Mouse (Mus musculus): ENCODE results near the gene Mitd1. TPM values are rescaled to one million over a fixed set of nuclear protein-coding genes. Genes with fewer than 3 reads are reported as not detected.

The Mitd1 gene
- polyA plus RNA-seq, 1 experiment from 2014 or later = 12.3 TPM

DNA sequence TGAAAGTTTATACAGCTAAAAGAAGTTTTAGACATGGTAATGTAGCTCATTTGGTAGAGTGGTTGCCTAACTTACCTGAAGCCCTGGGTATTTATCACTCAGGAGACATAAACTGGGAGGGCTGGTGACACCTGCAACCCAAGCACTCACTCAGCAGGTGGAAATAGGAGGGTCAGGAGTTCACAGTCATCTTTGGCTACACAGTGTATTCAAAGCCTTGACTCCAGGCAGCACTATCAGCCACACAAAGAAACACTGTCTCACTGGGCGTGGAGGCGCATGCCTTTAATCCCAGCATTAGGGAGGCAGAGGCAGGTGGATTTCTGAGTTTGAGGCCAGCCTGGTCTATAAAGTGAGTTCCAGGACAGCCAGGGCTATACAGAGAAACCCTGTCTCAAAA lies 22.5 kb upstream of the Mitd1 start:
- Histone ChIP-seq H3K9ac (ENCODE audit: low read length) (no peak overlapping the region), H3K4me2 (ENCODE audit: low read length) (no peak overlapping the region), H3K4me1 (ENCODE audit: control insufficient read depth in 2 of 2, insufficient read depth in 2 of 2, low read length in 2 of 2) (peaks cover 2% of the 10 kb centered on the region in 2 experiments; a peak in 3 of 4 replicates), H3K27ac (replicated peaks in 1 of 2; ENCODE audit: control insufficient read depth in 1 of 2, insufficient read depth in 1 of 2, low read depth in 2 of 2, low read length in 2 of 2) (no peak overlapping the region), H3K4me3 (ENCODE audit: control insufficient read depth in 1 of 2, insufficient read depth in 1 of 2, low read depth in 1 of 2, low read length in 2 of 2) (no peak overlapping the region), H3K27me3 (ENCODE audit: control insufficient read depth, insufficient read depth, low read length) (0 out of 2 replicates have a peak, but pooled peaks cover 3% of the 10 kb centered on the region), H3K36me3 (ENCODE audit: control insufficient read depth, insufficient read depth, low read length) (no peaks in the 10 kb centered on the region), H3K9me3 (ENCODE audit: control insufficient read depth, low read length) (no peaks in the 10 kb centered on the region)
- 71% methylated on average over 2 of the region's 2 CpGs for WGBS
- ATAC-seq (ENCODE audit: insufficient number of reproducible peaks, insufficient read depth, low FRiP score, low read depth) = no peak

DNA sequence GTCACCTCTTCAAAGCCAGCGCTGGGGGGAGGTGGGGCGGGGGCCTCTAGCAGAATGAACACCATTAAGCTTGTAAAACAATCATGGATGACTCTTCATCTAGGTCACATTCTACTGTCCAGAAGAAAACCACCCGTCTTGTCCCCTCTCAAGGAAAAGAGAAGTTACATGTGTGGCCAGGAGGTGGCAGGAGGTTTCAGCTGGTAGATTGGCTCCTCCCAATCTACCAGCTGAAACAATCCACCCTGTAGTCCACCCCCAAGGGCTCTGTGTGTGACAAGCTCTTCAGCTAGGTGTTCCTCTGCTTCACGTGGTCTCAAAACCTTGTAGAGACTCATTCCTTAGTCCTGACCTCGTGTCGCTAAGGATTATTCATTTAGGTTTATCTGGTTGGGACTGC lies 13.0 kb upstream of the Mitd1 start:
- Histone ChIP-seq H3K27me3 (ENCODE audit: control insufficient read depth, insufficient read depth, low read length) (no peaks in the 10 kb centered on the region), H3K4me1 (ENCODE audit: control insufficient read depth in 2 of 2, insufficient read depth in 2 of 2, low read length in 2 of 2) (peaks cover 2 to 11% of the 10 kb centered on the region in 2 experiments; a peak in 2 of 4 replicates), H3K27ac (replicated peaks in 1 of 2; ENCODE audit: control insufficient read depth in 1 of 2, insufficient read depth in 1 of 2, low read depth in 2 of 2, low read length in 2 of 2) (no peak overlapping the region), H3K36me3 (ENCODE audit: control insufficient read depth, insufficient read depth, low read length) (peaks cover 18% of the 10 kb centered on the region), H3K4me2 (ENCODE audit: low read length) (no peak overlapping the region), H3K9me3 (ENCODE audit: control insufficient read depth, low read length) (no peaks in the 10 kb centered on the region), H3K4me3 (ENCODE audit: control insufficient read depth in 1 of 2, insufficient read depth in 1 of 2, low read depth in 1 of 2, low read length in 2 of 2) (no peak overlapping the region), H3K9ac (ENCODE audit: low read length) (no peak overlapping the region)
- WGBS = 29% methylated on average over 6 of the region's 6 CpGs
- ATAC-seq (ENCODE audit: insufficient number of reproducible peaks, insufficient read depth, low FRiP score, low read depth) = no peak

DNA sequence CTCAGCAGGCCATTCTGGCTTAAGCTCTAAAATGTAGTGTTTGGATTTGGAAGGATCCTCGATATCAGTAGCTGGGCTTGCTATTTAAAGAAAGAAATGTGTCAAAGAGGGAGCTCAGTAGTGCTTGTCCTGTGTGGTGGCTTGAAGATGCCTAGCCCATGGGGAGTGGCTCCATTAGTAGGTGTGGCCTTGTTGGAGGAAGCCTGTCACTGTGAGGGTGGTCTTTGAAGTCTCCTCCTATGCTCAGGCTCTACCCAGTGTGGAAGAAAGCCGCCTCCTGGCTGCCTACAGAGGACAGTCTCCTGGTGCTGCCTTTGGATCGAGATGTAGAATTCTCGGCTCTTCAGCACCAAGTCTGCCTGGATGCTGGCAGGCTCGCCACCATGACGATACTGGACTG lies 10.1 kb upstream of the Mitd1 start:
- ATAC-seq (ENCODE audit: insufficient number of reproducible peaks, insufficient read depth, low FRiP score, low read depth) = peak; percentile 21; the same call in 1 of the 2 replicates
- Histone ChIP-seq H3K4me1 (ENCODE audit: control insufficient read depth in 2 of 2, insufficient read depth in 2 of 2, low read length in 2 of 2) (peaks cover 2 to 11% of the 10 kb centered on the region in 2 experiments; a peak in 2 of 4 replicates), H3K9ac (ENCODE audit: low read length) (no peak overlapping the region), H3K4me3 (ENCODE audit: control insufficient read depth in 1 of 2, insufficient read depth in 1 of 2, low read depth in 1 of 2, low read length in 2 of 2) (no peak overlapping the region), H3K27ac (replicated peaks in 1 of 2; ENCODE audit: control insufficient read depth in 1 of 2, insufficient read depth in 1 of 2, low read depth in 2 of 2, low read length in 2 of 2) (peak overlapping the region; percentile 14 to 24; a peak in 2 of 4 replicates), H3K36me3 (ENCODE audit: control insufficient read depth, insufficient read depth, low read length) (peaks cover 42% of the 10 kb centered on the region), H3K9me3 (ENCODE audit: control insufficient read depth, low read length) (no peaks in the 10 kb centered on the region), H3K4me2 (ENCODE audit: low read length) (no peak overlapping the region), H3K27me3 (ENCODE audit: control insufficient read depth, insufficient read depth, low read length) (no peaks in the 10 kb centered on the region)
- WGBS = 33% methylated on average over 6 of the region's 6 CpGs

DNA sequence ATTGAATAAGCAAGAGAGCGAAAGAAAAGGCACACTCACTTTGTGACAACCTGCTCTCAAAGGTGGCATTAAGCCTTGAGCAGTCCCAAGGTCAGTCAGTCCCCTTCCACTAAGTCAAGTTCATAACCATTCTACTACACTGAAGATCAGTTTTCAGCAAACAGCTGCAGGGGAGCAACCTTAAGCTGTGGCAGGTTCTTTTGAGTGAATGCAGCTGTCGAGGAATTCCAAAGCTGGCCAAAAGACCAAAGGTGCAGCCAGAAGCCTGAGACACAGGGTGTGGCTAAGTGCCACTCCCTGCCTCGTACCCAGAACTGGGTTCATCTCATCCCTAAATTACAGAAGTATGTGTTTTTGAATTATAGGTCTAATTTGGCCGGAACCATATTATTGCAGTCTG lies 9.6 kb upstream of the Mitd1 start:
- H3K36me3 ChIP-seq (ENCODE audit: control insufficient read depth, insufficient read depth, low read length) = peaks cover 47% of the 10 kb centered on the region
- WGBS = 67% methylated on average over 4 of the region's 4 CpGs
- no peak for ATAC-seq (ENCODE audit: insufficient number of reproducible peaks, insufficient read depth, low FRiP score, low read depth)
- H3K4me1 ChIP-seq (ENCODE audit: control insufficient read depth in 2 of 2, insufficient read depth in 2 of 2, low read length in 2 of 2) = peaks cover 2 to 11% of the 10 kb centered on the region in 2 experiments; a peak in 2 of 4 replicates
- H3K9me3 ChIP-seq (ENCODE audit: control insufficient read depth, low read length) = no peaks in the 10 kb centered on the region
- no peak overlapping the region for H3K4me3 ChIP-seq (ENCODE audit: control insufficient read depth in 1 of 2, insufficient read depth in 1 of 2, low read depth in 1 of 2, low read length in 2 of 2)
- no peak overlapping the region for H3K9ac ChIP-seq (ENCODE audit: low read length)
- peak overlapping the region; percentile 8 to 24; a peak in 2 of 4 replicates for H3K27ac ChIP-seq (replicated peaks in 1 of 2; ENCODE audit: control insufficient read depth in 1 of 2, insufficient read depth in 1 of 2, low read depth in 2 of 2, low read length in 2 of 2)
- no peak overlapping the region for H3K4me2 ChIP-seq (ENCODE audit: low read length)
- H3K27me3 ChIP-seq (ENCODE audit: control insufficient read depth, insufficient read depth, low read length) = no peaks in the 10 kb centered on the region

DNA sequence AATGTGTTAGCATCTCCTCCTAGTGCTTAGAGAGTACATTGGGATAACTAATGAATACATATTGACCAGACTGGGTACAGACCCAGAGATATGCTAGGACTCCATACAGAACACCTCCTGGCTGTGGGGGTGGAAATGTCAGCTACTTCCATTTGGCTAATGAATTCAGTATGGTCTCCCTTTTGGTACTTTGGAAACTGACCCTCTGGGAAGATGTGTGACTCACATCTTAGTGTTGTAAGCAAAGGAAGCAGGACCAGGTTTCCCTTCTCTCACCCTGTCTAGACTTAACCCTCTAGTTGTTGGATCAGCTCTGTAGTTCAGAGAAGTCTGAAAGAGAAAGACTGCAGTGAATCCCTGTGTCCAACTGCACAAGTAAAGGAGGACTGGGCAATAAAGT lies 4.4 kb upstream of the Mitd1 start:
- Histone ChIP-seq H3K27me3 (ENCODE audit: control insufficient read depth, insufficient read depth, low read length) (no peaks in the 10 kb centered on the region), H3K4me2 (ENCODE audit: low read length) (no peak overlapping the region), H3K9me3 (ENCODE audit: control insufficient read depth, low read length) (no peaks in the 10 kb centered on the region), H3K4me3 (ENCODE audit: control insufficient read depth in 1 of 2, insufficient read depth in 1 of 2, low read depth in 1 of 2, low read length in 2 of 2) (no peak overlapping the region), H3K4me1 (ENCODE audit: control insufficient read depth in 2 of 2, insufficient read depth in 2 of 2, low read length in 2 of 2) (peaks cover 0 to 13% of the 10 kb centered on the region in 2 experiments; a peak in 2 of 4 replicates), H3K9ac (ENCODE audit: low read length) (no peak overlapping the region), H3K27ac (replicated peaks in 1 of 2; ENCODE audit: control insufficient read depth in 1 of 2, insufficient read depth in 1 of 2, low read depth in 2 of 2, low read length in 2 of 2) (no peak overlapping the region), H3K36me3 (ENCODE audit: control insufficient read depth, insufficient read depth, low read length) (peaks cover 64% of the 10 kb centered on the region)
- ATAC-seq (ENCODE audit: insufficient number of reproducible peaks, insufficient read depth, low FRiP score, low read depth) = no peak

DNA sequence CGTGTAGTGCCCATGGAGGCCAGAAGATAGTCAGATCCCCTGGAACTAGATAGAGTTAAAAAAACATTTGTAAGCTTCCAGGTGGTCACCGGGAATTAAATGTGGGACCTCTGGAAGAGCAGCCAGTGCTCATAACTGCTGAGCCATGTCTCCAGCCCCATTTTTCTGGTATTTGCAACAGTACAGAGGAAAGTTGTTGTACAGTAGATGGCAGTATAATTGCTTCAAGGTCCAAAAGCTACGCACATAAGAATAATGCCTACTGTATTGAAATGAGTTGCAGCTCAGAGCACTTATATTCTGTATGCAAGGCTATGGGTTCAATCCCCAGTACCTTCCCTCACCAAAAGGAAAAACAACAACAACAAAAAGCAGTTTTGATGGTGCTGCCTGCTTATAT lies 1.2 kb upstream of the Mitd1 start:
- peak overlapping the region; percentile 83 for H3K4me2 ChIP-seq (ENCODE audit: low read length)
- WGBS = 62% methylated on average over 3 of the region's 3 CpGs
- H3K9ac ChIP-seq (ENCODE audit: low read length) = no peak overlapping the region
- peak overlapping the region in 1 of 2 experiments; percentile 63; a peak in 2 of 4 replicates for H3K4me3 ChIP-seq (ENCODE audit: control insufficient read depth in 1 of 2, insufficient read depth in 1 of 2, low read depth in 1 of 2, low read length in 2 of 2)
- H3K36me3 ChIP-seq (ENCODE audit: control insufficient read depth, insufficient read depth, low read length) = peaks cover 37% of the 10 kb centered on the region
- no peaks in the 10 kb centered on the region for H3K9me3 ChIP-seq (ENCODE audit: control insufficient read depth, low read length)
- H3K27ac ChIP-seq (replicated peaks in 1 of 2; ENCODE audit: control insufficient read depth in 1 of 2, insufficient read depth in 1 of 2, low read depth in 2 of 2, low read length in 2 of 2) = no peak overlapping the region
- H3K4me1 ChIP-seq (ENCODE audit: control insufficient read depth in 2 of 2, insufficient read depth in 2 of 2, low read length in 2 of 2) = peaks cover 0 to 19% of the 10 kb centered on the region in 2 experiments; a peak in 2 of 4 replicates
- no peaks in the 10 kb centered on the region for H3K27me3 ChIP-seq (ENCODE audit: control insufficient read depth, insufficient read depth, low read length)
- no peak for ATAC-seq (ENCODE audit: insufficient number of reproducible peaks, insufficient read depth, low FRiP score, low read depth)

DNA sequence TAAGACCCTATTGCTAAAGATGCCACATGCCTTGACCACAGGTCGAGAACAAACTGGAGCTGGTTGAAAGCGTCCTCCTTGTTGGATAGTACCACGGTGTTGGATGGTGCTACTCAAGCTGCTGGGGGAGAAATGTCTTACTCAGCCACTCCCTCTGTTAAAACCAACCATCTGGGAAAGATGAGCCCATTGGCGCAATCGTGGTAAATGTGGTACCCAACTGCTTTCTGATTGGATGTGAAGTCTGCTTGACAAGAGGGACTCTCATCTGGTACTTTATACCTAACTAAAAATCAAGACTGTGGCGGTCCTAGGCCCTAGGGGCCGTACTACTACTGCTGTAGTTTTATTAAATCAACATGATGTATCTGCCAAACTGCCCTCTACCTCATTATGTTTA lies 1.0 kb downstream of the Mitd1 start:
- peak overlapping the region; percentile 78 for H3K9ac ChIP-seq (ENCODE audit: low read length)
- H3K9me3 ChIP-seq (ENCODE audit: control insufficient read depth, low read length) = no peaks in the 10 kb centered on the region
- peaks cover 25% of the 10 kb centered on the region for H3K36me3 ChIP-seq (ENCODE audit: control insufficient read depth, insufficient read depth, low read length)
- H3K27me3 ChIP-seq (ENCODE audit: control insufficient read depth, insufficient read depth, low read length) = no peaks in the 10 kb centered on the region
- H3K4me3 ChIP-seq (ENCODE audit: control insufficient read depth in 1 of 2, insufficient read depth in 1 of 2, low read depth in 1 of 2, low read length in 2 of 2) = peak overlapping the region; percentile 63 to 94; a peak in 3 of 4 replicates
- WGBS = 79% methylated on average over 7 of the region's 7 CpGs
- H3K4me2 ChIP-seq (ENCODE audit: low read length) = peak overlapping the region; percentile 83
- no peak overlapping the region for H3K27ac ChIP-seq (replicated peaks in 1 of 2; ENCODE audit: control insufficient read depth in 1 of 2, insufficient read depth in 1 of 2, low read depth in 2 of 2, low read length in 2 of 2)
- no peak for ATAC-seq (ENCODE audit: insufficient number of reproducible peaks, insufficient read depth, low FRiP score, low read depth)
- peaks cover 0 to 19% of the 10 kb centered on the region in 2 experiments; a peak in 2 of 4 replicates for H3K4me1 ChIP-seq (ENCODE audit: control insufficient read depth in 2 of 2, insufficient read depth in 2 of 2, low read length in 2 of 2)

DNA sequence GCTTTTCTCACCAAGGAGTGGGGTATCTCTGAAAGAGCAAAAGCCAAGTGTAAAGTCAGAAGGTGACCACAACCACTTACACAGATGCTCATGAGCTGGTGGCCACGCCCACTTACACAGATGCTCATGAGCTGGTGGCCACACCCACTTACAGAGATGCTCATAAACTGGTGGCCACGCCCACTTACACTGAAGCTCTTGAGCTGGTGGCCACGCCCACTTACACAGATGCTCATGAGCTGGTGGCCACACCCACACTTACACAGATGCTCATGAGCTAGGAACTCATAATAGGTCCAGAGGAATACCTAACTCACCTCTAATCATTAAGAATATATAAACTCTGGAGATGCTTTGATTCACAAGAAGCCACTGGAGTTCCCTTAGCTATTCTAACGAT lies 5.8 kb downstream of the Mitd1 start:
- Histone ChIP-seq H3K27me3 (ENCODE audit: control insufficient read depth, insufficient read depth, low read length) (no peaks in the 10 kb centered on the region), H3K9me3 (ENCODE audit: control insufficient read depth, low read length) (no peaks in the 10 kb centered on the region), H3K4me2 (ENCODE audit: low read length) (no peak overlapping the region), H3K9ac (ENCODE audit: low read length) (no peak overlapping the region), H3K4me1 (ENCODE audit: control insufficient read depth in 2 of 2, insufficient read depth in 2 of 2, low read length in 2 of 2) (peaks cover 0 to 4% of the 10 kb centered on the region in 2 experiments; a peak in 2 of 4 replicates), H3K27ac (replicated peaks in 1 of 2; ENCODE audit: control insufficient read depth in 1 of 2, insufficient read depth in 1 of 2, low read depth in 2 of 2, low read length in 2 of 2) (no peak overlapping the region), H3K4me3 (ENCODE audit: control insufficient read depth in 1 of 2, insufficient read depth in 1 of 2, low read depth in 1 of 2, low read length in 2 of 2) (no peak overlapping the region), H3K36me3 (ENCODE audit: control insufficient read depth, insufficient read depth, low read length) (peaks cover 51% of the 10 kb centered on the region)
- no peak for ATAC-seq (ENCODE audit: insufficient number of reproducible peaks, insufficient read depth, low FRiP score, low read depth)
- 66% methylated on average over 4 of the region's 4 CpGs for WGBS
